Mouse (Mus musculus): Measurements from ENCODE around the gene Mon1b. TPM values are rescaled to one million over a fixed set of nuclear protein-coding genes. Genes with fewer than 3 reads are reported as not detected.

Mon1b gene
- polyA plus RNA-seq, 1 experiment, result 9.0 TPM

GRCm38 (mm10) chr8:113645220-113645619 is 9.8 kb downstream of the Mon1b start:
- no peak overlapping the region for H3K27ac ChIP-seq (ENCODE audit: insufficient read depth, low read length)
- H3K4me3 ChIP-seq (ENCODE audit: insufficient read depth, low read length), result no peak overlapping the region
- H3K4me1 ChIP-seq (ENCODE audit: control insufficient read depth, insufficient read depth, low read length), result no peaks in the 10 kb centered on the region
- no peak for TF ChIP-seq CTCF (IDR thresholded peaks at IDR 0.05; ENCODE audit: borderline replicate concordance, insufficient read depth, low read length)

- H3K27ac ChIP-seq (ENCODE audit: insufficient read depth, low read length), result no peak overlapping the region
- TF ChIP-seq CTCF (IDR thresholded peaks at IDR 0.05; ENCODE audit: borderline replicate concordance, insufficient read depth, low read length) (no peak), POLR2A (IDR thresholded peaks at IDR 0.05; ENCODE audit: low read depth, low read length) (no peak)
- no peak overlapping the region for H3K4me3 ChIP-seq (ENCODE audit: insufficient read depth, low read length)
- no peaks in the 10 kb centered on the region for H3K4me1 ChIP-seq (ENCODE audit: control insufficient read depth, insufficient read depth, low read length)
Observed at GRCm38 (mm10) chr8:113652450-113652849, 17.1 kb downstream of the Mon1b start.

GRCm38 (mm10) chr8:113653151-113653550 is 17.8 kb downstream of the Mon1b start:
- TF ChIP-seq POLR2A (IDR thresholded peaks at IDR 0.05; ENCODE audit: low read depth, low read length) (no peak), CTCF (IDR thresholded peaks at IDR 0.05; ENCODE audit: borderline replicate concordance, insufficient read depth, low read length) (no peak)
- Histone ChIP-seq H3K4me1 (ENCODE audit: control insufficient read depth, insufficient read depth, low read length) (no peaks in the 10 kb centered on the region), H3K27ac (ENCODE audit: insufficient read depth, low read length) (no peak overlapping the region)

GRCm38 (mm10) chr8:113656154-113656553 is 20.8 kb downstream of the Mon1b start:
- no peak overlapping the region for H3K27ac ChIP-seq (ENCODE audit: insufficient read depth, low read length)
- H3K4me1 ChIP-seq (ENCODE audit: control insufficient read depth, insufficient read depth, low read length), result no peaks in the 10 kb centered on the region
- no peak overlapping the region for H3K4me3 ChIP-seq (ENCODE audit: insufficient read depth, low read length)
- TF ChIP-seq CTCF (IDR thresholded peaks at IDR 0.05; ENCODE audit: borderline replicate concordance, insufficient read depth, low read length) (no peak), POLR2A (IDR thresholded peaks at IDR 0.05; ENCODE audit: low read depth, low read length) (no peak)

More at GRCm38 (mm10) chr8:113653151-113653550, 17.8 kb downstream of the Mon1b start:
- no peak overlapping the region for H3K4me3 ChIP-seq (ENCODE audit: insufficient read depth, low read length)

- TF ChIP-seq POLR2A (IDR thresholded peaks at IDR 0.05; ENCODE audit: low read depth, low read length) (no peak), CTCF (IDR thresholded peaks at IDR 0.05; ENCODE audit: borderline replicate concordance, insufficient read depth, low read length) (no peak)
- Histone ChIP-seq H3K4me3 (ENCODE audit: insufficient read depth, low read length) (no peak overlapping the region), H3K27ac (ENCODE audit: insufficient read depth, low read length) (no peak overlapping the region), H3K4me1 (ENCODE audit: control insufficient read depth, insufficient read depth, low read length) (no peaks in the 10 kb centered on the region)
Observed at GRCm38 (mm10) chr8:113656681-113657298, 21.4 kb downstream of the Mon1b start.

- no peak for TF ChIP-seq POLR2A (IDR thresholded peaks at IDR 0.05; ENCODE audit: low read depth, low read length)
- no peak for TF ChIP-seq CTCF (IDR thresholded peaks at IDR 0.05; ENCODE audit: borderline replicate concordance, insufficient read depth, low read length)
- no peak overlapping the region for H3K27ac ChIP-seq (ENCODE audit: insufficient read depth, low read length)
- no peaks in the 10 kb centered on the region for H3K4me1 ChIP-seq (ENCODE audit: control insufficient read depth, insufficient read depth, low read length)
- no peak overlapping the region for H3K4me3 ChIP-seq (ENCODE audit: insufficient read depth, low read length)
Observed at GRCm38 (mm10) chr8:113660128-113660527, 24.7 kb downstream of the Mon1b start.

- H3K4me3 ChIP-seq (ENCODE audit: insufficient read depth, low read length), result no peak overlapping the region
- H3K27ac ChIP-seq (ENCODE audit: insufficient read depth, low read length), result no peak overlapping the region
- peaks cover 3% of the 10 kb centered on the region; the same call in 1 of the 2 replicates for H3K4me1 ChIP-seq (ENCODE audit: control insufficient read depth, insufficient read depth, low read length)
- TF ChIP-seq CTCF (IDR thresholded peaks at IDR 0.05; ENCODE audit: borderline replicate concordance, insufficient read depth, low read length) (peak; percentile 98), POLR2A (IDR thresholded peaks at IDR 0.05; ENCODE audit: low read depth, low read length) (no peak)
Observed at GRCm38 (mm10) chr8:113664544-113664943, 29.2 kb downstream of the Mon1b start.

GRCm38 (mm10) chr8:113665036-113665435 is 29.6 kb downstream of the Mon1b start:
- no peak overlapping the region for H3K27ac ChIP-seq (ENCODE audit: insufficient read depth, low read length)
- H3K4me1 ChIP-seq (ENCODE audit: control insufficient read depth, insufficient read depth, low read length), result peaks cover 4% of the 10 kb centered on the region; the same call in 1 of the 2 replicates
- TF ChIP-seq POLR2A (IDR thresholded peaks at IDR 0.05; ENCODE audit: low read depth, low read length), result no peak
- TF ChIP-seq CTCF (IDR thresholded peaks at IDR 0.05; ENCODE audit: borderline replicate concordance, insufficient read depth, low read length), result no peak
- no peak overlapping the region for H3K4me3 ChIP-seq (ENCODE audit: insufficient read depth, low read length)

GRCm38 (mm10) chr8:113665951-113666350 is 30.6 kb downstream of the Mon1b start:
- no peak for TF ChIP-seq CTCF (IDR thresholded peaks at IDR 0.05; ENCODE audit: borderline replicate concordance, insufficient read depth, low read length)
- no peak for TF ChIP-seq POLR2A (IDR thresholded peaks at IDR 0.05; ENCODE audit: low read depth, low read length)
- no peak overlapping the region for H3K27ac ChIP-seq (ENCODE audit: insufficient read depth, low read length)
- peaks cover 4% of the 10 kb centered on the region; the same call in 1 of the 2 replicates for H3K4me1 ChIP-seq (ENCODE audit: control insufficient read depth, insufficient read depth, low read length)
- H3K4me3 ChIP-seq (ENCODE audit: insufficient read depth, low read length), result no peak overlapping the region

GRCm38 (mm10) chr8:113666714-113667432 is 31.5 kb downstream of the Mon1b start:
- Histone ChIP-seq H3K4me1 (ENCODE audit: control insufficient read depth, insufficient read depth, low read length) (peaks cover 4% of the 10 kb centered on the region; the same call in 1 of the 2 replicates), H3K4me3 (ENCODE audit: insufficient read depth, low read length) (no peak overlapping the region), H3K27ac (ENCODE audit: insufficient read depth, low read length) (no peak overlapping the region)
- TF ChIP-seq POLR2A (IDR thresholded peaks at IDR 0.05; ENCODE audit: low read depth, low read length) (no peak), CTCF (IDR thresholded peaks at IDR 0.05; ENCODE audit: borderline replicate concordance, insufficient read depth, low read length) (no peak)

Measured in embryonic fibroblast, embryonic 13.5 days (primary cell).